Mouse (Mus musculus) hindbrain, postnatal 0 days (tissue): ENCODE data around the gene Tsr2. TPM values are rescaled to one million over a fixed set of nuclear protein-coding genes. Genes with fewer than 3 reads are reported as not detected.

Experiments
- ATAC-seq: fragments of 200-750 bp; cut with Nextera tagmentation; 2 replicates; pipeline ENCODE4 v1.8.0; 2017; ENCODE audit warnings: mild to moderate bottlenecking, moderate TSS enrichment, moderate library complexity
- DNase-seq: peaks from one replicate; pipeline ENCODE4 v3.0.0-alpha.2; 2015; ENCODE audit warnings: low spot score
- H3K27ac ChIP-seq: fragments of 300-500 bp; sonication (generic); 2 replicates; pipeline ENCODE4 v1.5.1; 2014; ENCODE audit warnings: mild to moderate bottlenecking
- H3K27me3 ChIP-seq: fragments of 300-500 bp; sonication (generic); 2 replicates; pipeline ENCODE4 v1.6.1; 2014; ENCODE audit warnings: low read length, mixed read lengths; ENCODE audit not compliant: insufficient read depth
- H3K36me3 ChIP-seq: fragments of 300-500 bp; sonication (generic); 2 replicates; pipeline ENCODE4 v1.6.1; 2014; ENCODE audit warnings: low read length, mixed read lengths; ENCODE audit not compliant: insufficient read depth
- H3K4me1 ChIP-seq: fragments of 300-500 bp; sonication (generic); 2 replicates; pipeline ENCODE4 v1.6.1; 2014; ENCODE audit warnings: antibody characterized with exemption, low read length, mixed read lengths; ENCODE audit not compliant: insufficient read depth
- H3K4me2 ChIP-seq: fragments of 300-500 bp; sonication (generic); 2 replicates; pipeline ENCODE4 v1.6.1; 2014; ENCODE audit warnings: low read depth, mild to moderate bottlenecking, low read length, moderate library complexity, mixed read lengths
- H3K4me3 ChIP-seq: fragments of 300-500 bp; sonication (generic); 2 replicates; pipeline ENCODE4 v1.5.1; 2014; ENCODE audit warnings: low read length
- H3K9ac ChIP-seq: fragments of 300-500 bp; sonication (generic); replicated peaks from 2 replicates; pipeline ENCODE4 v1.6.1; 2014; ENCODE audit warnings: mild to moderate bottlenecking, low read length, moderate library complexity, mixed read lengths
- H3K9me3 ChIP-seq: fragments of 300-500 bp; sonication (generic); 2 replicates; pipeline ENCODE4 v1.6.1; 2016; ENCODE audit warnings: low read length, mixed read lengths
- CTCF ChIP-seq: IDR thresholded peaks from 2 replicates; pipeline ENCODE4 v1.5.1; 2016; ENCODE audit warnings: antibody characterized with exemption, control low read depth, low read depth
- WGBS: fragments of 180-500 bp; shearing (Covaris S2); extraction: QIAGEN DNeasy Blood & Tissue Kit; methylation state at CpG from one replicate; pipeline ENCODE4 v1.1.7; 2014; 5-methylcytosine and 5-hydroxymethylcytosine counted together
- polyA plus RNA-seq: library from polyadenylated mRNA; unstranded; fragments of >200 nt; fragmentation: Nextera tagmentation; extraction: Ambion mirVana; gene quantifications from 2 replicates; pipeline ENCODE4 v1.2.1, GENCODE M21; 2015
- total RNA-seq: library from RNA; depleted of rRNA; stranded (reverse); fragments of >200 nt; gene quantifications from 2 replicates; pipeline ENCODE4 v1.2.3, GENCODE M21; 2014; rRNA removed

The Tsr2 gene
- total RNA-seq (20.4 and 21.4 TPM in 2 replicates), polyA plus RNA-seq (38.6 and 41.4 TPM in 2 replicates)

- no peaks in the 10 kb centered on the region for H3K9me3 ChIP-seq
- peak within 1 kb of the TSS; percentile 59 for H3K9ac ChIP-seq
- H3K27me3 ChIP-seq, result no peaks in the 10 kb centered on the region
- H3K4me2 ChIP-seq, result peak within 1 kb of the TSS; percentile 54
- no peaks in the 10 kb centered on the region for H3K4me1 ChIP-seq
- peak within 1 kb of the TSS; percentile 61 for H3K4me3 ChIP-seq
- H3K27ac ChIP-seq, result peak within 1 kb of the TSS; percentile 60; the same call in 1 of the 2 replicates
- TF ChIP-seq CTCF, result peak; percentile 49
- ATAC-seq, result peak; percentile 96
- DNase-seq, result peak; percentile 89
- no peaks in the 10 kb centered on the region for H3K36me3 ChIP-seq
- WGBS, result 36% methylated on average over 35 of the region's 35 CpGs
Measured at GRCm38 (mm10) chrX:151096171-151097058, at the start of gene Tsr2. Gene Tsr2, minus strand, starts transcription at chrX:151096543.

GRCm38 (mm10) chrX:151132785-151133184, 36.4 kb upstream of the Tsr2 start:
- Histone ChIP-seq H3K9me3 (no peaks in the 10 kb centered on the region), H3K9ac (no peak overlapping the region), H3K4me2 (no peak overlapping the region), H3K4me1 (no peaks in the 10 kb centered on the region), H3K4me3 (no peak overlapping the region), H3K27me3 (no peaks in the 10 kb centered on the region), H3K36me3 (no peaks in the 10 kb centered on the region), H3K27ac (no peak overlapping the region)
- TF ChIP-seq CTCF, result peak; percentile 54
- peak; percentile 23 for DNase-seq
- ATAC-seq, result no peak
- 34% methylated on average over 10 of the region's 10 CpGs for WGBS

- H3K4me1 ChIP-seq, result no peaks in the 10 kb centered on the region
- no peak overlapping the region for H3K27ac ChIP-seq
- no peak overlapping the region for H3K4me2 ChIP-seq
- no peak overlapping the region for H3K4me3 ChIP-seq
- no peaks in the 10 kb centered on the region for H3K9me3 ChIP-seq
- 69% methylated on average over 3 of the region's 3 CpGs for whole genome bisulfite sequencing
- H3K9ac ChIP-seq, result no peak overlapping the region
- H3K27me3 ChIP-seq, result no peaks in the 10 kb centered on the region
- peak; percentile 31; the same call in 1 of the 2 replicates for TF ChIP-seq CTCF
- ATAC-seq (no peak), DNase-seq (no peak)
- H3K36me3 ChIP-seq, result no peaks in the 10 kb centered on the region
Measured at GRCm38 (mm10) chrX:151130493-151130892, 34.1 kb upstream of the Tsr2 start.

GRCm38 (mm10) chrX:151123933-151124332, 27.6 kb upstream of the Tsr2 start:
- no peaks in the 10 kb centered on the region for H3K4me1 ChIP-seq
- no peaks in the 10 kb centered on the region for H3K9me3 ChIP-seq
- DNase-seq (no peak), ATAC-seq (no peak)
- no peak for TF ChIP-seq CTCF
- H3K4me2 ChIP-seq, result no peak overlapping the region
- H3K4me3 ChIP-seq, result no peak overlapping the region
- H3K27me3 ChIP-seq, result no peaks in the 10 kb centered on the region
- no peak overlapping the region for H3K9ac ChIP-seq
- H3K27ac ChIP-seq, result no peak overlapping the region
- no peaks in the 10 kb centered on the region for H3K36me3 ChIP-seq
- WGBS, result 55% methylated on average over 2 of the region's 2 CpGs

DNA sequence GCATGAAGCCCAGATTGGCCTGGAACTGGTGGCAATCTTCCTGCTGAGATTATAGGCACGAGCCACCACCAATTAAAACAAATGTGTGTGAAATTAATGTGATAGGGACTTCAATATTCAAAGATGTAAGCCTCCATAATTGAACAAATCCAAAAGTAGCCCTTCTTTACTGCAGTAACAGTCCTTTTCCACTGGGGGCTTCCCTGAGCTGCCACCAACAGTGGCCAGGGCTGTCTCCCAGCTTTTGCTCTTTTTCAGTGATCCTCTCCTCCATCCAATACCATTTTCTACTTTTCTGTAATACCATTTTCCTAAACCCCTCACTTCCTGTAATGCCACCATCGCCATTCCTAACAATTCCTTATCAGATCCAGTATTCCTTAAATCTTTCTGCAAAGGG, 21.1 kb upstream of the Tsr2 start:
- WGBS, result 18% methylated on average over 2 of the region's 2 CpGs

GRCm38 (mm10) chrX:151116795-151117194, 20.5 kb upstream of the Tsr2 start:
- Histone ChIP-seq H3K9ac (no peak overlapping the region), H3K4me3 (no peak overlapping the region), H3K4me1 (no peaks in the 10 kb centered on the region), H3K36me3 (no peaks in the 10 kb centered on the region), H3K27ac (no peak overlapping the region), H3K4me2 (no peak overlapping the region), H3K27me3 (no peaks in the 10 kb centered on the region), H3K9me3 (no peaks in the 10 kb centered on the region)
- 16% methylated on average over 7 of the region's 7 CpGs for WGBS
- peak; percentile 69 for DNase-seq
- peak; percentile 70 for TF ChIP-seq CTCF
- ATAC-seq, result peak; percentile 56; the same call in 1 of the 2 replicates

More for the DNA sequence above, 21.1 kb upstream of the Tsr2 start:
- ATAC-seq (no peak), DNase-seq (peak; percentile 39)
- H3K4me3 ChIP-seq, result no peak overlapping the region
- H3K9me3 ChIP-seq, result no peaks in the 10 kb centered on the region
- H3K36me3 ChIP-seq, result no peaks in the 10 kb centered on the region
- no peaks in the 10 kb centered on the region for H3K4me1 ChIP-seq
- H3K4me2 ChIP-seq, result no peak overlapping the region
- H3K27ac ChIP-seq, result no peak overlapping the region
- H3K9ac ChIP-seq, result no peak overlapping the region
- H3K27me3 ChIP-seq, result no peaks in the 10 kb centered on the region
- peak; percentile 57 for TF ChIP-seq CTCF
